Mouse (Mus musculus): ENCODE data around the gene Kif20b. TPM values are rescaled to one million over a fixed set of nuclear protein-coding genes. Genes with fewer than 3 reads are reported as not detected.

Gene Kif20b
- polyA plus RNA-seq (2012; ENCODE audit: insufficient read depth, insufficient read length, missing spikeins): 0.95 TPM in 1 of 2 replicates, not detected in the other

- H3K4me1 ChIP-seq (ENCODE audit: control insufficient read depth, insufficient read depth, insufficient read length, low read length): no peaks in the 10 kb centered on the region
- H3K27ac ChIP-seq (replicated peaks; ENCODE audit: low read depth, low read length): peak within 1 kb of the TSS; percentile 85
- H3K4me3 ChIP-seq (ENCODE audit: insufficient read depth, low read depth, low read length): peak within 1 kb of the TSS; percentile 98
Measured at GRCm38 (mm10) chr19:34921652-34922602, at the start of gene Kif20b. Kif20b (plus strand) TSS chr19:34922361.

- H3K27ac ChIP-seq (replicated peaks; ENCODE audit: low read depth, low read length): peak overlapping the region; percentile 64; the same call in 1 of the 2 replicates
Measured at GRCm38 (mm10) chr19:34876676-34877075, 45.5 kb upstream of the Kif20b start.

GRCm38 (mm10) chr19:34877898-34878602 lies 44.1 kb upstream of the Kif20b start:
- Histone ChIP-seq H3K27ac (replicated peaks; ENCODE audit: low read depth, low read length) (peak overlapping the region; percentile 92), H3K4me3 (ENCODE audit: insufficient read depth, low read depth, low read length) (peak overlapping the region; percentile 91), H3K4me1 (ENCODE audit: control insufficient read depth, insufficient read depth, insufficient read length, low read length) (peaks cover 11% of the 10 kb centered on the region; the same call in 1 of the 2 replicates)

More at GRCm38 (mm10) chr19:34876676-34877075, 45.5 kb upstream of the Kif20b start:
- Histone ChIP-seq H3K4me3 (ENCODE audit: insufficient read depth, low read depth, low read length) (peak overlapping the region; percentile 39), H3K4me1 (ENCODE audit: control insufficient read depth, insufficient read depth, insufficient read length, low read length) (peaks cover 12% of the 10 kb centered on the region)

GRCm38 (mm10) chr19:34878603-34879541 lies 43.3 kb upstream of the Kif20b start, which contains the start of gene Pank1:
Pank1 (minus strand) TSS chr19:34879455.
- H3K4me3 ChIP-seq (ENCODE audit: insufficient read depth, low read depth, low read length): peak within 1 kb of the TSS; percentile 91
- peak within 1 kb of the TSS; percentile 92 for H3K27ac ChIP-seq (replicated peaks; ENCODE audit: low read depth, low read length)
- peaks cover 11% of the 10 kb centered on the region; the same call in 1 of the 2 replicates for H3K4me1 ChIP-seq (ENCODE audit: control insufficient read depth, insufficient read depth, insufficient read length, low read length)

- peak overlapping the region; percentile 92 for H3K27ac ChIP-seq (replicated peaks; ENCODE audit: low read depth, low read length)
- H3K4me3 ChIP-seq (ENCODE audit: insufficient read depth, low read depth, low read length): peak overlapping the region; percentile 91
- H3K4me1 ChIP-seq (ENCODE audit: control insufficient read depth, insufficient read depth, insufficient read length, low read length): peaks cover 11% of the 10 kb centered on the region; the same call in 1 of the 2 replicates
Measured at GRCm38 (mm10) chr19:34879624-34880023, 42.5 kb upstream of the Kif20b start.

- Histone ChIP-seq H3K4me3 (ENCODE audit: insufficient read depth, low read depth, low read length) (no peak overlapping the region), H3K4me1 (ENCODE audit: control insufficient read depth, insufficient read depth, insufficient read length, low read length) (peaks cover 11% of the 10 kb centered on the region; the same call in 1 of the 2 replicates), H3K27ac (replicated peaks; ENCODE audit: low read depth, low read length) (peak overlapping the region; percentile 85)
Measured at GRCm38 (mm10) chr19:34881160-34881559, 41.0 kb upstream of the Kif20b start.

- no peak overlapping the region for H3K4me3 ChIP-seq (ENCODE audit: insufficient read depth, low read depth, low read length)
- peaks cover 11% of the 10 kb centered on the region; the same call in 1 of the 2 replicates for H3K4me1 ChIP-seq (ENCODE audit: control insufficient read depth, insufficient read depth, insufficient read length, low read length)
- H3K27ac ChIP-seq (replicated peaks; ENCODE audit: low read depth, low read length): peak overlapping the region; percentile 85
Measured at GRCm38 (mm10) chr19:34882443-34882842, 39.7 kb upstream of the Kif20b start.

GRCm38 (mm10) chr19:34883526-34884224 lies 38.5 kb upstream of the Kif20b start:
- Histone ChIP-seq H3K27ac (replicated peaks; ENCODE audit: low read depth, low read length) (no peak overlapping the region), H3K4me3 (ENCODE audit: insufficient read depth, low read depth, low read length) (no peak overlapping the region), H3K4me1 (ENCODE audit: control insufficient read depth, insufficient read depth, insufficient read length, low read length) (peaks cover 11% of the 10 kb centered on the region; the same call in 1 of the 2 replicates)

- Histone ChIP-seq H3K27ac (replicated peaks; ENCODE audit: low read depth, low read length) (no peak overlapping the region), H3K4me3 (ENCODE audit: insufficient read depth, low read depth, low read length) (no peak overlapping the region), H3K4me1 (ENCODE audit: control insufficient read depth, insufficient read depth, insufficient read length, low read length) (peaks cover 5% of the 10 kb centered on the region; the same call in 1 of the 2 replicates)
Measured at GRCm38 (mm10) chr19:34886324-34886723, 35.8 kb upstream of the Kif20b start.

- Histone ChIP-seq H3K4me1 (ENCODE audit: control insufficient read depth, insufficient read depth, insufficient read length, low read length) (no peaks in the 10 kb centered on the region), H3K27ac (replicated peaks; ENCODE audit: low read depth, low read length) (no peak overlapping the region), H3K4me3 (ENCODE audit: insufficient read depth, low read depth, low read length) (no peak overlapping the region)
Measured at GRCm38 (mm10) chr19:34890981-34891380, 31.2 kb upstream of the Kif20b start.

GRCm38 (mm10) chr19:34891590-34891989 lies 30.6 kb upstream of the Kif20b start:
- no peaks in the 10 kb centered on the region for H3K4me1 ChIP-seq (ENCODE audit: control insufficient read depth, insufficient read depth, insufficient read length, low read length)
- no peak overlapping the region for H3K4me3 ChIP-seq (ENCODE audit: insufficient read depth, low read depth, low read length)
- no peak overlapping the region for H3K27ac ChIP-seq (replicated peaks; ENCODE audit: low read depth, low read length)

GRCm38 (mm10) chr19:34895082-34895481 lies 27.1 kb upstream of the Kif20b start:
- Histone ChIP-seq H3K4me1 (ENCODE audit: control insufficient read depth, insufficient read depth, insufficient read length, low read length) (peaks cover 7% of the 10 kb centered on the region; the same call in 1 of the 2 replicates), H3K4me3 (ENCODE audit: insufficient read depth, low read depth, low read length) (no peak overlapping the region), H3K27ac (replicated peaks; ENCODE audit: low read depth, low read length) (no peak overlapping the region)

- Histone ChIP-seq H3K4me1 (ENCODE audit: control insufficient read depth, insufficient read depth, insufficient read length, low read length) (peaks cover 13% of the 10 kb centered on the region; the same call in 1 of the 2 replicates), H3K4me3 (ENCODE audit: insufficient read depth, low read depth, low read length) (no peak overlapping the region), H3K27ac (replicated peaks; ENCODE audit: low read depth, low read length) (peak overlapping the region; percentile 58)
Measured at GRCm38 (mm10) chr19:34897082-34897965, 24.8 kb upstream of the Kif20b start.
